Mouse (Mus musculus) hindbrain, embryonic 14.5 days (tissue): Measurements from ENCODE around the gene G6pdx. TPM values are rescaled to one million over a fixed set of nuclear protein-coding genes. Genes with fewer than 3 reads are reported as not detected.

Experiments used
- ATAC-seq: fragments of 200-750 bp; cut with Nextera tagmentation; 2 replicates; pipeline ENCODE4 v1.8.0; 2017; ENCODE audit warnings: moderate number of reproducible peaks, mild to moderate bottlenecking, moderate TSS enrichment, moderate library complexity; ENCODE audit not compliant: low FRiP score
- DNase-seq: peaks from one replicate; pipeline ENCODE4 v3.0.0-alpha.2; 2015; ENCODE audit warnings: low spot score
- H3K27ac ChIP-seq: fragments of 300-500 bp; sonication (generic); 2 replicates; pipeline ENCODE4 v1.5.1; 2014; ENCODE audit warnings: mild to moderate bottlenecking, moderate library complexity
- H3K27me3 ChIP-seq: fragments of 300-500 bp; sonication (generic); 2 replicates; pipeline ENCODE4 v1.6.1; 2014; ENCODE audit warnings: mild to moderate bottlenecking, low read length, mixed read lengths; ENCODE audit not compliant: control insufficient read depth, insufficient read depth
- H3K36me3 ChIP-seq: fragments of 300-500 bp; sonication (generic); replicated peaks from 2 replicates; pipeline ENCODE4 v1.6.1; 2014; ENCODE audit not compliant: control insufficient read depth, insufficient read depth
- H3K4me1 ChIP-seq: fragments of 300-500 bp; sonication (generic); replicated peaks from 2 replicates; pipeline ENCODE4 v1.6.1; 2014; ENCODE audit warnings: antibody characterized with exemption, low read length, mixed read lengths; ENCODE audit not compliant: control insufficient read depth, insufficient read depth
- H3K4me2 ChIP-seq: fragments of 300-500 bp; sonication (generic); replicated peaks from 2 replicates; pipeline ENCODE4 v1.6.1; 2014; ENCODE audit warnings: mild to moderate bottlenecking, moderate library complexity
- H3K4me3 ChIP-seq: fragments of 300-500 bp; sonication (generic); replicated peaks from 2 replicates; pipeline ENCODE4 v1.5.1; 2014; ENCODE audit warnings: mild to moderate bottlenecking, low read length
- H3K9ac ChIP-seq: fragments of 300-500 bp; sonication (generic); 2 replicates; pipeline ENCODE4 v1.6.1; 2014
- H3K9me3 ChIP-seq: fragments of 300-500 bp; sonication (generic); 2 replicates; pipeline ENCODE4 v1.6.1; 2016; ENCODE audit warnings: low read length; ENCODE audit not compliant: control insufficient read depth
- WGBS: fragments of 180-500 bp; shearing (Covaris S2); extraction: QIAGEN DNeasy Blood & Tissue Kit; methylation state at CpG from one replicate; pipeline ENCODE4 v1.1.7; 2014; 5-methylcytosine and 5-hydroxymethylcytosine counted together
- polyA plus RNA-seq: library from polyadenylated mRNA; unstranded; fragments of >200 nt; fragmentation: Nextera tagmentation; extraction: Ambion mirVana; gene quantifications from 2 replicates; pipeline ENCODE4 v1.2.1, GENCODE M21; 2014

Gene G6pdx
- polyA plus RNA-seq, 1 experiment from 2014 or later = 48.8 TPM

DNA sequence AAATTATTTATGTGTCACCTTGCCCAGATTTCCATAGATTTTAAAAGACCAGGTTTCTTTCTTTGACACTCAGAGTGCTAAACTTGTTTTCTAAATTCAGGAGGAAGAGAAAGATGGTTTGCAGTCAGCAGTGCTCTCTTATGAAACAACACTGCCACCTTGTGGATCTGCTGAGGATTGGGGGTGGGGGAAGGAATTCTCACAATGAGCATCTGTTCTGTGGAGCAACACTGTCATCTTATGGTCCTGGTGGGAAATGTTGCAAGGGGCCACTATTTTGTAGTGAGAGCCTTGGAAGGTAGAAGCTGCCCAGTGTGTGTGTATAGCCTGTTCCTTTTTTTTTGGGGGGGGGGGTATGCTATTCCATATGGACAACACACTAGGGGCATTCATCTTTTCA lies 15.6 kb downstream of the G6pdx start:
- no peaks in the 10 kb centered on the region for H3K27me3 ChIP-seq
- no peaks in the 10 kb centered on the region for H3K4me1 ChIP-seq
- H3K4me3 ChIP-seq = no peak overlapping the region
- DNase-seq (peak; percentile 80), ATAC-seq (peak; percentile 76)
- peaks cover 7% of the 10 kb centered on the region; the same call in 1 of the 2 replicates for H3K36me3 ChIP-seq
- H3K27ac ChIP-seq = no peak overlapping the region
- H3K4me2 ChIP-seq = no peak overlapping the region
- H3K9me3 ChIP-seq = no peaks in the 10 kb centered on the region
- no peak overlapping the region for H3K9ac ChIP-seq

DNA sequence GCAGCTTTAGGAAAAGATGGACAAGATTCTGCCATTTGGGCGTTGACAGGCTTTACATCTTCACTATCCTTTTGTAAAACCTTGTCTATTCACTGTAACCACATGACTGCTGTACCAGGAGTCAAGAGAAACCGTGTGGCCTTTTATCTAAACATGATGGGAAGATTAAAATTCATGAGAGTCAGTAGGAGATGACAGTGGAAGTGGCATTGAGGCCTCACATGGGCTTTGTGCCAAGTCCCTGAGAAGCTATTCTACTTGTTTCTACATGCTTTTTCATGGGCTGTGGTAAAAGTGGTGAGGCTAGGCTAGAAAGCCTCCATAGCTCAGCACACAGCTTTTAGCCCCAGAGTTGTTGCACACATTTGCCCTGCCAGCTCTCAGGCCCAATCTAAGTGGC lies 20.7 kb downstream of the G6pdx start:
- DNase-seq = no peak
- 34% methylated on average over 2 of the region's 2 CpGs for WGBS

DNA sequence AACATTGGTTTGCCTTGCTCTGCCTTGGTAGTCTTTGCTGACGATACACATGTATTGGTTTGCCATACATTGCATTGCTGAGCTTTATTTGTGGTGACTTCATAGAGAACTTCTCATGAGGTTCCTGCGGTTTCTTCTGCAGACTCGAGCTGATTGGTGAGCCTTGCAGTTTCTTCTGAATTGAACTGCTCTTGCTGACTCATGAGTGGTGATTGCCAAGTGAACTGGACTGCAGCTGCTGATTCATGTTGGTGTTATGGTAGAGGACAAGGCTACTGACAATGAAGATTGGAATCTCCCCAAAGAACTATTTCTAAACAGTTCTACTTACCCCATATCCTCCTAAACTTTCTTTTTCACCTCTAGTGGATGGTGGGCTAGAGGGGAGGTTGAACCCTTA lies 28.9 kb downstream of the G6pdx start:
- H3K36me3 ChIP-seq = no peaks in the 10 kb centered on the region
- no peaks in the 10 kb centered on the region for H3K27me3 ChIP-seq
- H3K4me3 ChIP-seq = no peak overlapping the region
- no peaks in the 10 kb centered on the region for H3K9me3 ChIP-seq
- WGBS = 91% methylated on average over 3 of the region's 3 CpGs
- ATAC-seq = no peak
- H3K4me1 ChIP-seq = no peaks in the 10 kb centered on the region
- no peak overlapping the region for H3K4me2 ChIP-seq
- no peak overlapping the region for H3K27ac ChIP-seq
- no peak for DNase-seq
- H3K9ac ChIP-seq = no peak overlapping the region

More for the DNA sequence above, 20.7 kb downstream of the G6pdx start:
- ATAC-seq = no peak
- no peaks in the 10 kb centered on the region for H3K27me3 ChIP-seq
- no peaks in the 10 kb centered on the region for H3K4me1 ChIP-seq
- H3K36me3 ChIP-seq = no peaks in the 10 kb centered on the region
- H3K27ac ChIP-seq = no peak overlapping the region
- H3K4me2 ChIP-seq = no peak overlapping the region
- no peaks in the 10 kb centered on the region for H3K9me3 ChIP-seq
- no peak overlapping the region for H3K4me3 ChIP-seq
- H3K9ac ChIP-seq = no peak overlapping the region

DNA sequence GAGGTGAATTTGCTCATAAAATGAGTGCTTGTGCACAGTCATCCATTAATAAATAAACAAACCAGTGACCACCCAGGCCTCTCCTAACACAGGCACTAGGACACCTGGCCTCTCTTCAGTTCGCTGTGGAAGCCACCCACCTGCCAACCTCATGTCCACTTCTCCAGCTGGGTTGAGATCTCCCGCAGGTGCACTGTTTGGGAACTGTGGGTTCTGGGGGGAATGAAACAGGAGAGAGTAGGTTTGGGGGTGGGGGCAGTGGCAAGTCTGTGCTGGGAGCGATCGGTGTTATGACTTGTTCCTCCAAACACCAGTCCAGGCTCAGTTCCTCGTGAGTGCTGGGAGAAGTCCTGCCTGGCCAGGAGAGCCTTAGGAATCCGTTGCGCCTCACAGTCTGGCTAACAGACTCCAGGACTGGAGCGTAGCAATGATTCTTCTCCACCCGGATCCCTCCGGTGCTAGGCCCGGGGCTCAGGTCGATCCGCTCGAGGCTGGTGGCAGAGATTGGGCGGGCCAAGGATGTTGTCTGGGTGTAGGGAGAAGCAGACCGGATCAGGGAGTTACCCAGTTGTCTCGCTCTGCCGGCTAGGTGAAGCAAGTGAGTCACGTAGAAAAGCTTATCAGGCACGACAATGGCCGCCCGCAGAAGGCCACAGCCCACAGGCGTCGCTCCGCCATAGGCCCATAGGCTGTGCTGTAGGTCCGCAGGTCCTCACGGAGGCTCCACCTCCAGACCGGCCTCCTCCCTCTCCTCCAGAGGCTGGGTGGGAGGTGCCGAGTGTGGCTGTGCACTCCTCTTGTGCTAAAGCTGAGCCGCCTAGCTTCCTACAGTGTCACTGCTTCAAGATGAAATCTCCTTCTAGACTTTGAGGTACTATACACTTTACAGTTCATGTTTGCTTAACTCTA lies 36.2 kb downstream of the G6pdx start, which contains the start of the genes Fam3a and Ikbkg:
Fam3a (minus strand) TSS at position 738 of the 909 bp plus-strand sequence.
Ikbkg (plus strand) TSS at position 756 of the 909 bp plus-strand sequence.
- DNase-seq = peak; percentile 71
- H3K27me3 ChIP-seq = no peaks in the 10 kb centered on the region
- WGBS = 25% methylated on average over 30 of the region's 30 CpGs
- peak within 1 kb of the TSS; percentile 55 for H3K4me3 ChIP-seq
- peak within 1 kb of the TSS; percentile 67 for H3K4me2 ChIP-seq
- no peaks in the 10 kb centered on the region; the same call in 1 of the 2 replicates for H3K4me1 ChIP-seq
- ATAC-seq = peak; percentile 100
- peak within 1 kb of the TSS; percentile 85 for H3K27ac ChIP-seq
- H3K9me3 ChIP-seq = no peaks in the 10 kb centered on the region
- H3K9ac ChIP-seq = peak within 1 kb of the TSS; percentile 82
- no peaks in the 10 kb centered on the region for H3K36me3 ChIP-seq

DNA sequence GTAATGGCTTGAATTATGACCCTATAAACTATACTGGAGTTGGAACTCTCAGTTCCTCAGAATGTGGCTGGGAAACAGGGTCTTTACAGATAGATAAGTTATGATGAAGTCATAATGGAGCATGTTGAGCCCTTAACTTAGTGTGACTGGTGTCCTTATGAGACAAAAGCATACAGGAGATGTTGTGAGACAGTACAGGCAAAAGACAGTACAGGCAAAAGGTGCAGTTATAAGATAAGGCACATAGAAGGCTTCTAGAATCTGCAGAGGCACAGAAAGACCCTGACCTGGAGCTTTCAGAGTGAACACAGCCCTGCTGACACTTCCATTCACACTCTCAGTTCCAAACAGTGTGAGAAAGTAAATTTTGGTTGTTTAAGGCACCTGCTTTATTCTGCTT lies 40.8 kb downstream of the G6pdx start:
- H3K27ac ChIP-seq = no peak overlapping the region

DNA sequence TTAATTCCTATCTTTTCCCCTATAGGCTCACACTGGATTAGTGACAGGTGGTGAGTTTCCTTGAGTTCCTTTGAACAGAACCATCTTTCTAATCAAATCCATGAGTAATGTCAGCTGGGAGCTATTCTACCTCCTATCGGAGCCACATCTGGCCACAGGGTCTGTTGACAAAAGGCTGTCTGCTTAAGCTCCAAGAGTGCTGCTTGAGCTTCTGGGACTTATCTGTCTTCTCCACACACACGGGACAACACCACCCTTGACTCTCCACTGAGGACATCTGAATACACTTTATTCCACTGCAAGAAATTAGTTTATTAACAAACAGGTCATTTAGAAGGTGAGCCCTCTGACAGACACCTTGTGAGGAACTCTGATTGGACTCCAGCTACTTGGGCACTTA lies 44.5 kb downstream of the G6pdx start:
- Histone ChIP-seq H3K27me3 (no peaks in the 10 kb centered on the region), H3K4me1 (no peaks in the 10 kb centered on the region), H3K27ac (no peak overlapping the region), H3K4me3 (no peak overlapping the region), H3K36me3 (peaks cover 14% of the 10 kb centered on the region), H3K9me3 (no peaks in the 10 kb centered on the region), H3K4me2 (no peak overlapping the region), H3K9ac (no peak overlapping the region)
- WGBS = 85% methylated on average over 2 of the region's 2 CpGs
- ATAC-seq (no peak), DNase-seq (no peak)

More for the DNA sequence above, 40.8 kb downstream of the G6pdx start:
- H3K36me3 ChIP-seq = peaks cover 14% of the 10 kb centered on the region
- no peak for ATAC-seq
- no peaks in the 10 kb centered on the region; the same call in 1 of the 2 replicates for H3K4me1 ChIP-seq
- H3K4me3 ChIP-seq = no peak overlapping the region
- H3K27me3 ChIP-seq = no peaks in the 10 kb centered on the region
- H3K9ac ChIP-seq = no peak overlapping the region
- H3K9me3 ChIP-seq = no peaks in the 10 kb centered on the region
- DNase-seq = no peak
- H3K4me2 ChIP-seq = no peak overlapping the region

DNA sequence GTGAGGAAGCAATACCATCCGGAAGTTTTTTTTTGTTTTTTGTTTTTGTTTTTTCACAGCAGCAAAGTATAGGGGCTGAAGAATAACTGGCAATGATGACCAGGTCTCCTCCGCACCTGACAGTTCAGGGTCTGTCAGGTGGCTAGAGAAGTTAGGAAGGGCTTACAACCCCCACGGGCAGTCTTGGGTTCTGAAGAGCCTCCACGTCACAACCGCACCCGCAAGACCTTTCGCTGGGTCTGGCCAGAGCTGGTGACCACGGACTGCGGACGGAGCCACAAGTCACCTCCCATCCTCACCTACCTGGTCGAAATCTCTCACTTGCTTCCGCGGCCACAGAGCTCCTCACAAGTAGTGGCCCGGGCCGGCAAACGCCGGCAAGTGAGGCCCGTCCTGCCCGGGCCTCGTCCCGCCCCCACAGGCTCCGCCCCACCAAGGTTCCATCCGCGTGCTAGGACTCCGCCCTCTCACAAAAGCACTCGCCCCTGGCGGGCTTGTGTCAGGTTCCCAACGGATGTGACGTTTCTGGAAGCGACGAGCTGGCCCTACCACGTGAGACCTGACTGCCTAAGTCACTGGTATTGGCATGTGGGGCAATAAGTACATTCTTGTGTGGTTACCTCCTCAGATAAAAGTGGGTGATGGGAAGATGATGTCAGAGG lies 56.0 kb downstream of the G6pdx start, which contains the start of the genes Ubl4a and Slc10a3:
Ubl4a (minus strand) TSS at position 331 of the 662 bp plus-strand sequence.
Slc10a3 (minus strand) TSS at position 462 of the 662 bp plus-strand sequence.
- 0 out of 2 replicates have a peak, but pooled peaks cover 6% of the 10 kb centered on the region for H3K4me1 ChIP-seq
- H3K4me2 ChIP-seq = peak within 1 kb of the TSS; percentile 64
- H3K36me3 ChIP-seq = no peaks in the 10 kb centered on the region
- peak; percentile 82 for DNase-seq
- 18% methylated on average over 32 of the region's 32 CpGs for WGBS
- no peaks in the 10 kb centered on the region for H3K9me3 ChIP-seq
- peak; percentile 94 for ATAC-seq
- no peaks in the 10 kb centered on the region for H3K27me3 ChIP-seq
- H3K4me3 ChIP-seq = peak within 1 kb of the TSS; percentile 44
- H3K27ac ChIP-seq = no peak within 1 kb of the TSS
- peak within 1 kb of the TSS; percentile 60 for H3K9ac ChIP-seq

DNA sequence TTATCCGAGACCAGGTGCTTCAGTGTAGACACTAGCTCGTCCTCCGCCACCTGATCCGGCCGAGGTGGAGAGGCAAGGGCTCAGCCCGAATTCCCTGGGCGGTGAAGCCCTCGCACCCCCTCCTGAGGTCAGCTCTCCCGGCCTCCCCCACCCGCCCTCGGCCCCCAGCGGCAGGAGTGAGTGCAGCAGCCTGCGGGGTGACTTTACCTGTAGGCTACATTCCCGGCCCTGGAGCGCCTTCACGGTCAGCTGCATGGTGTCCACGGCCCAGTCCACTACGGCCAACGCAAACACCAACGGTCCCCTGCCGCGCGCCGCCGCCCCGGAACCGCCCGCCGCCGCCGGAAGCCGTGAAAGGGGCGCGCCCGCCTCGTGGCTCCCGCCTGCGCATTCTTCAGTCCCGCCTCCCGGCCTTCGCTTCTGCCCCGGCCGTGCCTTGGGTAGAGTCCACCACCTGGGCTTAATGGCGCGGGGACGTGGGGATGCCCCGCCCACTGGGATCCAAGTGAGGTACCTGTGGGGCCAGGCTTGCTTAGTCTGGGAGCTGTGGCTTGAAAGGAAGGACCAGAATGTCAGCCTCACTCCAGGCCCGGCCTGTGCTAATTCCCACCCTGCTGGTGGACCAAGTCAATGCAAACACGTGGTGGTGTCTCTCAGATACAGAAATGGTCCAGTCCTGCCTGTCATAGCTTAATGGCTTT lies 60.6 kb downstream of the G6pdx start:
- H3K27ac ChIP-seq = peak overlapping the region; percentile 82
- H3K9ac ChIP-seq = peak overlapping the region; percentile 84
- H3K4me1 ChIP-seq = peaks cover 14% of the 10 kb centered on the region; the same call in 1 of the 2 replicates
- H3K27me3 ChIP-seq = no peaks in the 10 kb centered on the region
- H3K36me3 ChIP-seq = no peaks in the 10 kb centered on the region; the same call in 1 of the 2 replicates
- H3K4me2 ChIP-seq = peak overlapping the region; percentile 63
- H3K4me3 ChIP-seq = peak overlapping the region; percentile 58
- ATAC-seq (peak; percentile 76), DNase-seq (peak; percentile 66)
- no peaks in the 10 kb centered on the region for H3K9me3 ChIP-seq
- WGBS = 20% methylated on average over 49 of the region's 49 CpGs
